Mouse (Mus musculus): Measurements from ENCODE around the gene Icam1.

Gene Icam1

DNA sequence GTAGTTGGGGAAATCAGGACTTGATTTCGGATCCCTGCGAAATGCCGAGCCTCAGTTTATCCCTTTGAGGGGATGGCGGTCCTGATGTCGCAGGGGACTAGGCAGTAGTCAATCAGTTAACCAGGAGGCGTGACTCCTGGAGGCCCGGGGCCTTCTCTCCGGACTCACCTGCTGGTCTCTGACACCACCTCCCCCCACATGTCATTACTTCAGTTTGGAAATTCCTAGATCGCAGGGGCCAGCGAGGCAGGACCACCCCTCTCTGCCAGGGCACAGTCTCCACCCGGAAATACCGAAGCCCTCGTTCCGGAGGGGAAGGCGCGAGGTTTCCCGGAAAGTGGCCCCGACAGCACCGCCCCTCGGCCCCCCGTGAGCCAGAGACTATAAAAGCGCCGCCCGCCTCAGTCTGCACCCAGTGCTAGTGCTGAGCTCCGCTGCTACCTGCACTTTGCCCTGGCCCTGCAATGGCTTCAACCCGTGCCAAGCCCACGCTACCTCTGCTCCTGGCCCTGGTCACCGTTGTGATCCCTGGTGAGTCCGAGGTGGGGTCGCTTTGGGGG, at the start of gene Icam1:
Icam1 (plus strand) TSS at position 415 of the 560 bp plus-strand sequence.
- DNase-seq, result peak; percentile 88

DNA sequence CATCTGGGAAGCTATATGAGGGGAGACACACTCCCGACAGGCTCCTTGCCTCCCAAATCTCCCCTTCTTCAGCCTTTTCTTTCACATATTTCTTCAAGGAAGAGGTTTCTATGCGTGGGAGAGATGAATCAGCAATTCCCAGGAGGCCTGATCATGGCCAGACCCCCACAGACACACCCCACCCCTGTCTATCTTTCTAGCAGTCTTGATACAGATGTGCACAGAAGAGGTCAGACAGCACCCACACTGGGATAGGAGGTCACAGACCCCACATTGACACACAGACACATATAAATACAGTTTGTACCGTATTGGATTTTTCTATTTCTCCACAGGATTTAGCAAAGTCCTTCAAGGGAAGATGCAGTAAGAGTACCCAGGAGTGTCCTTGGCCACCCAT, 49.8 kb upstream of the Icam1 start:
- DNase-seq, result no peak

DNA sequence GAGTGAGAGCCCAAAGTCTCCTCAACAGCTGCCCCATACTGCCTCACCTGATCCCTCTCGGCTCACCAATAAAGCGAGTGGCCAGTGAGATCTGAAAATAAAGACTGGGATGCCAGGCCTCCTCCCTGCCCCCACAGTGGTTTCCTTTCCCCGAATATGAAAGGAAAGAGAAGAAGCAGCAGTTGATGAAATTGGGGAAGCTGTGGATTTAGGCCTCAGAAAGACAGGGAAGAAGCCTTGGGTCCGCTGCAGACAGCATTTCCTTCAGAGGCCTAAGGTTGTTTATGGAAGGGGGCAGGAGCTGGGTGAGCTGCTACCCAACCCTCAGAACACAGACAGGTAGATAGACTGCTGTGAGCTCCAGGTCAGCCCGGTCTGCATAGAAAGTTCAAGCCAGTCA, 49.0 kb upstream of the Icam1 start:
- DNase-seq, result no peak

DNA sequence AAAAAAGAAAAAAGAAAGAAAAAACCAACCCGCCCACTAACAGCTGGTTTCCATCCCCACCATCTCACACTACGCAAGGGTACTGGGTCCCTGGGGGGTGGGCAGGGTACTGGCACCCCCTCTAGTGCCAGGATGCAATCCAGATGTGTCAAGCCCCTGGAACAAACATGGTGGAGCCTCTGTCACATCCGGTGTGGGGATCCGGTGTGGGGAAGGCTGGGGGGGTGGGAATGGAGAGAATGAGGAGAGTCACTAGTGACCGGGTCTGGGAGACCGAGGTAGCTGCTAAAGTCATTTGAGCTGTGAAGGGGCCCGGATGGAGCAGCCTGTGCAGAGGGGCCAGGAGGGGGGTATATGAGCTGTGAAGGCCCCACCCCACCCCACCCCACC, 44.0 kb upstream of the Icam1 start:
- peak; percentile 82 for DNase-seq

DNA sequence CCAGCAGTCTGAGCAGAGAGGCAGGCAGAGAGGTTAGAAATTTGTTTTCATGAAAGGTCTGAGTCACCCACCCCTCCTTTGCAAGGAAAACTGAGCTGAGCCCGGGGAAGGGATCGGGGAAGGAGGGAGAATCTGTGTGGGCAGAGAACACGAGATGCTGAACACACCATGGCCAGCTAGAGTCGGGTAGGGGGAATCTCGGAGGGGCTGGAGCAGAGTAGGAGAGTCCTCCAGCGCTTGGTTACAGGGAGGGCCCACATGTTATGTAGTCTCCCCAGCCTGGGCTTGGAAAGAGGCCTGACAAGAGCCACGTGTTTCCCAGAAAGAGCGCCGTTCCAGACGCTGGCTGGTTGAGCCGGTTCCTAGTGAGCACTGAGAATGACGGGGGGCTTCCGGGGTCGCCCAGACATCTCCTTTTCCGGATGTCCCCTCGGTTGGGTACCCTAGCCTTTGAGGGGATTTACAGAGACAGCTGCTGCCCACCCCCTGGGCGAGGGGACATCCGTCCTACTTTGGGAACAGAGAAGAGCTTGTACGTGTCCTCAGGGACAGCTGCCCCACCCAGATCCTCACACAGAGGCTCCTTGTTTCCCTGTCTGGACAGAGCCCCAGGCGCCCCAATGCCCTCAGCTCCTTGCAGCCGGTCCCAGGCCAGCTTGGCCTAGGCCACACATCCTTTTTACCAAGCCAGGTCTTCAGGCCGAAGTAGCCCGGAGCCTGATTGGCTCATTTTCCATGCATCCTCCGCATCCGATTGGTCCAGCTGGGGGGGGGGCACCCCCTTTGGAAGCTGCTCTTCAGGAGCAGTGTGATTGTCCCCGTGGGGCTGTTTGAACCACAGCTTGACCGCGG, 43.4 kb upstream of the Icam1 start:
- DNase-seq, result peak; percentile 65

DNA sequence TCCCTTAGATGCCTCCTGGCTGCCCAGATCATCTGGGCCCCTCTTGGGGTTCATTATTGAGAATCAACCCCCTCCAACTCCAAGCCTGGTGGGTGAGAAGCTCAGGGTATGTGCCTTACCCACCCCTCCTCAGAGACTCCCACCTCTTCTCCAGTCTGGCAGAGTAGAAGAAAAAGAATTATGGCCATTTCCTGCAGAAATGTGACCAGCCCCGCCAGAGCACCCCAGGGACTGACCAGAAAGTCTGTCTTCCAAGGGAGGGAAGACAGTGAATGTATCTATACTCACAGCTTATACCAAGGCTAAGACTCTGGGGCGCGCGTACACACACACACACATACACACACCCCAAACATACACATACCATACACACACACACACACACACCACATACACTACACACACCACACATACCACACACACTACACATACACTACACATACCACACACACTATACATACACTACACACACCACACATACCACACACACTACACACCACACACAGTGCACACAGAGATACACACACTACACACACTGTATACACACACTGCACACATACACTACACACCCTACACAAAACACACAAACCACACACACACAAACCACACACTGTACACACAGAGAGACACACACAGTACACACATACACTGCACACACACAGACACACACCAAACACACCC, 42.6 kb upstream of the Icam1 start:
- no peak for DNase-seq

DNA sequence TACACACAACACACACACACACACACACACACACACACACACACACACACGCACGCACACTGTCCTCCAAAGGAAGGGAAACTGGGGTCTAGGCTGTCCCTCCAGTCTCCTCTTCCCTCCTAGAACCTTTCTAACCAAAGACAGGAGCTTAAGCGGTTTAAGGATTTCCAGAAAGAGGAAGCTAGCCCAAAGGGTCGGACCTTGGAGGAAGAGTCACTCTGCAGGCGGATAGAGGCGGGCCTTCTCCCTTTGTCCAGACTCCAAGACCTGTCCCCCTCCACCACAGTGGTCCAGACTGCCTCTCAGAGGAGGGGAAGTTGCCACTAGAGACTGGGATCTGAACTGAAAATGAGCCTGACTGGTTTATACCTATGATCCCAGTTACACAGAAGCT, 42.1 kb upstream of the Icam1 start:
- DNase-seq, result peak; percentile 31

DNA sequence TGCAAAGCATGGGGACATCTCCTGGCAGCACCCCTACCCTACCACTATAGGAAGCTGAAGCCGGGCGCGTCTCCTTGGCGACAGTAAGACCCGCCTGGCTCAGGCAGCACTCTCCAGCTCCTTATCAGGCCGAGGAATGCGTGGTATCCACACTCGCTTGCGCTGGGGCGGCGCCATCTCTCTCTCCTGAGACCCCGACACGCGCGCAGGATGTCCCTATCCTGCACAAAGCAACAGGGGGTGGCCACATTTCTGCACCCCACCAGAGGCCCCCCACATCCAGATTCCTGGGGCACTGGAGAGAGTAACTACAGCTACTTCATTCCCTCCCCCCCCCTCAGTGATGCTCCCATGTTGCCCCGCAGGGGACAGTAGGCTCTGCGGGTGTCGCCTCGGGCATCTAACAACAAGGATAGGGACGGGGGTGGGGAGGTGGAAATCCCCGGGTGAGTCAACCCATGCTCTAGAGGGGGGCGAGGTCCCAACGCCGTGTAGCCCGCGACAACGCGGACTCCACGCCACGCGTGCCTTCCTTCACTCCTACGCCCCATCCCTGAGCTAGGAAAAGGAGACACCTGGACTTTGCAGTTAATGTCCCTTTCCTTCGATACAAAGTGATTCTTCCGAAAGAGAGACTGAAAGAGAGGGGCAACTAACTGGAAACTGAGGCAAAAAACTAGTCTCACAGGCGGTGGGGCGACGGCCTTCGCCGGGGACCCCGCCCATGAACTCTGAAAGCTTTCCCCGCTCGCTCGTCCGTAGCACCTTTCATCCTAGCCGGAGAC, 40.2 kb upstream of the Icam1 start:
- peak; percentile 79 for DNase-seq

DNA sequence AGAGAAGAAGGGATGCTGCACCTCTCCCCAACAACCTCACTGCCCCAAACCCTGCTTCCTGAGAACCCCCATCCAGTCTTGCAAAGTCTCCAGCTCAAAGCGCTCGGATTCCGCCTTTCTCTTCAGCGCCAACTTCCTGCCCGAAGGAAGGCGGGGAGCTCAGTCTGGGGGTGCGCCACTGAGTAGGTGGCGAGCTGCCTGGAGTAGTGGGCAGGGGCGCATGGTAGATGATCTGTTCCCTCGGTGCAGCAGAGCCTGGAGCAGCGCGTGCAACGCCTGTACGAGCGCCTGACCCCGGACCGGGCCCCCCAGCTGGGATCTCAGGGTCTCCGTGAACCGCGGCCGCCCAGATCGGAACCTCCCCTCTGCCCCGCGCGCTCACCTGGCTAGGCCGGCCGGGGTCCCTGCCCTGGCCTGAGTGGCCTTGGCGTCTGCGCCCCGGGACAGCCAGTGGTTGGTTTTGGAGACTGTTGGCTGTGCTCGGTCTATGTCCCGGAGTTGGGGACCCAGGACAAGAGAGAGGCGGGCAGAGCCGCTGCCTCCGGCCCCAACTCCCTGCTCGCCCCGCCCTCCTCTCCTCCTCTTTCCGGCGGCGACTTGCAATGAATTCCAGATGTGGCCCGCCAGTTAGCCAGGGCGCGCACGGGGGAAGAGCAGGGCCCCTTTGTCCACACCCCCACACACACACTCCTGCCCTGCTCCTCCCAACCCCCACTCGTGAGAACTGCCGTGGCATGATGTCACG, 39.4 kb upstream of the Icam1 start, which contains the start of gene S1pr2:
S1pr2 (minus strand) TSS at position 566 of the 745 bp plus-strand sequence.
- DNase-seq, result peak; percentile 95

DNA sequence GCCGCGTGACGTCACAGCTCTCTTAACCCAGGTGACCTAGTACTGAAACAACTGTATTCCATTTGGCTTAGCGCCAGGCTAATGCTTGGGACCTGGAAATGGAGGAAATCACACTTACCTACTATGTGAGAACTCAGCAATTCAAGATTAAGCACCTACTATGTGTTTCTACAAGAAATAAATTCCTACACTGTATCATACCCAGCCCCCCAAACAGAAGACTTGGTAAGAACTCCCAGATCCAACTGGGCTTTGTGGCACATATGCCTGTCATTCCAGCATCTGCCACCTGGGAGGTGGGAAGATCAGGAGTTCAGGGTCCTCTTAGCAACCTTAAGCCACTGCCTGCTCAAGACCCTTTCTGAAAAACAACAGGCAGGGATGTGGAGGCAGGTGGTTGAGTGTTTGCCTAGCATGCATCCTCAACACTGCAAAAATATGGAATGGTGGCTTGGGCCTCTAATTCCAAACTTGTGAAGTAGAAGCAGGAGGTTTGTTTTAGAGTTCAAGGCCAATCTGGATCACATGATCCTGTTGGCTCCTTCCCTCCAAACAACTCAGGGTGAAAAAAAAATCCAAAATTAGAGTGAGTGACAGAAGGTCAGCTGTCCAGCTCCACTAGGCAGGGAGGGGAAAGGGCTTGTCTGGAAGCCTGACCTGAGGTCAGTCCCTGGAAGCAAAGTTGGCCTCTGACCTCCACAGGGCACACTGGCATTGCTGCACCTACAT, 38.7 kb upstream of the Icam1 start:
- DNase-seq, result peak; percentile 24

DNA sequence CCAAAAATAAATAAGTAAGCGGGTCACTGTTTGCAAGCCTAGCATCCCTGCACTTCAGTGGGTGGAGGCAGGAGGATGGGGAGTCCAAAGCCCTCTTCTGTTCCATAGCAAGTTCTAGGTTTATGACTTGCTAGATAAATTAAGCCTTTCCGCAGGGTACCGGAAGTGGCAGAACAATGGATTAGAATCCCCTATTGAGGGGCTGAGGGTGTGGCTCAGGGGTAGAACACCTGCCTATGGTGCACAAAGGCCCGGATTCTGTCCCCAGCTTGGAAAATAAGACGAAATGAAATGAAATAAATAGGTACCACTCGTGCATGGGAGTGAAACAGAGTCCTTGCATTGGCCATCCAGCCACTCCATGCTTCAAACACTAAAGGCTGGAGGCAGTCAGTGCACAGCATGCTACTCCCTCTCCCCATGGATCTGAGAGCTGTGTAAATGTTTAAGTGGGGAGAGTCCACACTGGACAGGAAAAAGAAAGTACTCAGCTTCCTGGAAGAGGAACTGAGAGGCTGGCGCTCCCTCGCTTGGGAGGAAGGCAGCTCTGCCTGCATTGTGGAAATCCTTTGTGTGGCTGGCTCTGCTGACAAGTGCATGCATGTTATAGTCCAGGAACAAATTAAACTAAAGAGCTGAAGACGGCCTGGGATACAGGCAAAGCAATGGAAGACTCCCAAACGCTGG, 37.2 kb upstream of the Icam1 start:
- peak; percentile 37 for DNase-seq

DNA sequence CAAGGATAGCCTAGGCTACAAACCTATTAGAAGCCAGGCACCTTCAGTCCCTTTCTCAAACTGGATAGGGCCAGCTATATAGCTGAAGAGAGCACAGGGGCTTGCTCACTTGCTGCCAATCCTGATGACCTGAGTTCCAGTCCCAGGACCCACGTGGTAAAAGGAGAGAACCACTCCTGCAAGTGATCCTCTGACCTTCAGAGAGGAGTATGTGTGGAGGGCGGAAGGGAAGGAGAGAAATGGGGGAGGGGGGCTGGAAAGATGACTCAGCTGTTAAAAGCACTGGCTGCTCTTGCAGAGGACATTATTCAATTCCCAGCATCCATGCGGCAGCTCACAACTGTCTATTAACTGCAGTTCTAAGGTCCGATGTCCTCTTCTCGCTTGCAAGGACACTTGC, 36.6 kb upstream of the Icam1 start:
- no peak for DNase-seq

DNA sequence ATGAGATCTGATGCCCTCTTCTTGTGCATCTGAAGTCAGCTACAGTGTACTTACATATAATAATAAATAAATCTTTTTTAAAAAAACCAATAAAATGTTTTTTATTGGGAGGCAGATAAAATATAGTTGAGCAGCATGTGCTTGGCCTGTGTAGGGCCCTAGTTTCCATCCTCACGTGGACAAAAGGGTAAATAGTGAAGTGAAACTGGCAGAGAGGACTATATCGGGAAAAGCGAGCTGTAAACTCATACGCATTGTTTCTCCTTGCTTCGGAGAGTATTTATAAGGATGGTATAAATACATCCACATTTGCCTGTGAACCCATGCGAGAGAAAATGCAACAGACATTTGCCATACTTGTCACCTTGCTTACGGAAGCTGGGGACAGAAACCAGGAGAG, 36.0 kb upstream of the Icam1 start:
- no peak for DNase-seq

DNA sequence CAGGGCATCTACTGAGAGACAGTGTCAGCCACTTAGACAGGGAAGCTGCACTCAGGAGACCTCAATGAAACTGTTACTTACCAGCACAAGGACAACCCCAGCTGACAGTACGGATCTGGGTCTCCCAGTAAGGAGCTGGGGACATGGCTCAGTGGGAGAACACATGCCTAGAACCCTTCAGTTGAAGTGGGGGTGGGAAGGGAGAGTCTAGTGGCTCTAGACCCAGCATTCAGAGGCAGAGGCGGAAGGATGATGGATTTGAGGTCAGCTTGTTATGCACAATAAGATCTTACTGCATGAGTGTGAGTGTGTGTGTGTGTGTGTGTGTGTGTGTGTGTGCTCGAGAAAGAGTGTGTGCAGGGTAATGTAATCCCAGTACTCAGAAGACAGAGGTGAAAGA, 33.6 kb upstream of the Icam1 start:
- DNase-seq, result no peak

DNA sequence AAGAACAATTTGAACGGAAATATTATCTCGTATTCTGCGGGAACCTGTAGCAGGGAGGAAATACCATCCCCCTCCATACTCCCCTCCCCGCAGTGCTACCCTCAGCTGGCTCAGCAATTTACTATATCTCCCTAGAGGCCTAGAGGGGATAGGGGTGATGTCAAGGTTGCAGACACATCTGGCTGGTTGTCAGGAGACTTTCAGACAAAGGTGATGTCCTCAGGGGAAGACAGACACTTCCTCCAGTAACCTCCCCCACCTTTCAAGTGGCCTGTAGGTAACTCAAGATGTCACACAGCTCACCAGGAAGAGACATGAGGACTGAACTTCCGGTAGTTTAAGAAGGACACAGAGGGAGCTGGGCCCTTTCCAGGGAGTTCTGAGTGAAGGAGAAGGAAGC, 32.6 kb upstream of the Icam1 start:
- no peak for DNase-seq

DNA sequence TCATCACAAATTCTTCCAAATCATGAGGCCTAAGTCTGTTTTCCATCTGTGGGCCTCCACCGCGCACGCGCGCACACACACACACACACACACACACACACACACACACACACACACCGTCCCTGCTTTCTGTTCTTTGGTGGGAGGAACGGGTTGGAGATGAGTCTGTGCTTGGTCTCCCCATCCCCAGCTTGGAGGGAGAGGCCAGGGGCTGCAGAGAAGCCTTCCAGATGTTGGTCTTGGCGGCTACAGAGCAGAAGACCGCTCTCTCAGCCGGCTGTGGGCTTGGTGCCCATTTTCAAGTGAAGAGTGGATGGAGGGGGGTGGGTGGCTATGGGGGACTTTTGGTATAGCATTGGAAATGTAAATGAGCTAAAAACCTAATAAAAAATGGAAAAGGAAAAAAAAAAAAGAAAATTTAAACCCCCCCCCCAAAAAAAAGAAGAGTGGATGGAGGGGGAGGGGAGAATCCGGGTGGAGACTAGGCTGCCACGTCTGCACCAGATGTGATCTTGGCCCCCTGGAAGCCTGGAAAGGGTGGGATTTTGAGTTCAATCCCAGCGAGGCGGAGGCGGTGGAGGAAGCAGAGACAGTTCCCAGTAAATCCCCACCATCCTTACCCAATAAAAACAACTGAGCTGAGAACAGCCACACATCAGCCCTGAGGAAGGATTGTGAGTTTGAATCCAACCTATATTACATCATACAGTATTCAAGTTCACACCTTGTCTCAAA, 28.7 kb upstream of the Icam1 start:
- peak; percentile 76 for DNase-seq

DNA sequence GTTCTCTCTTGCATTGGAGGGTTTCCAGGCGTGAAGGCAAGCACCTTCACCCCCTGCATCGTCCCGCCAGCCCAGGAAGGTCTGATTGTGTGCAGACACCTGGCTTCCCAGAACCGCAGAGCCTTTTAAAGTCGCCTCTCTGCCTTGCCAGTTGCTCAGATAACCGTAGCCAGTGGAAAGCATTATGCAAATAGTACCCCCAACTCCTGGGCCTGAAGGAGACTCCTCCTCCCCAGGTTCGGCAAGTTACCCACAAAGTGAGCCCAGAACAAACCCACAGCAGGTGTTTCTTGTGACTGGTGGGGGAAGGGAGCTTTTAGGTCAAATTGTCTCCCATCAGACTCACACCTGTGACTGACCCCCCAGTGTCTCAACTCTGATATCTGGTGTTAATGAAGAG, 27.8 kb upstream of the Icam1 start:
- DNase-seq, result no peak

DNA sequence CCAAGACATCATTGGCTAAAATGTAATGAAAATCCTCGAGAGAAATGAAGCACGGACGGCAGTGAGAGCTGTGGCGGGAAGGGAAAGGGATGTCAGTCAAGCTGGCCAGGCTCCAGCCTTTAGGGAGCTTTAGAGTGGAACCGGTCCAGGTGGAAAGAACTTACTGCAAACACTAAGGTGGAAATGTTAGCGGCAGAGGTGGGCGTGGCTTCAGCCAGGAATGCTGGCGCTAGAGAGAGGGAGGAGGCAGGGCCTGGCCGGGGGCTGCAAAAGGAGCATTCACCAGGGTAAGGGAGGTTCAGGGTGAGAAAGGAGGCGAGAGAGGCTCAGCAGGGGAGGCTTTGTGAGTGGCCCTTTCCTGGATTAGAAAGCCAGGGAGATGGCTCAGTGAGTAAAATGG, 24.9 kb upstream of the Icam1 start:
- peak; percentile 76 for DNase-seq

DNA sequence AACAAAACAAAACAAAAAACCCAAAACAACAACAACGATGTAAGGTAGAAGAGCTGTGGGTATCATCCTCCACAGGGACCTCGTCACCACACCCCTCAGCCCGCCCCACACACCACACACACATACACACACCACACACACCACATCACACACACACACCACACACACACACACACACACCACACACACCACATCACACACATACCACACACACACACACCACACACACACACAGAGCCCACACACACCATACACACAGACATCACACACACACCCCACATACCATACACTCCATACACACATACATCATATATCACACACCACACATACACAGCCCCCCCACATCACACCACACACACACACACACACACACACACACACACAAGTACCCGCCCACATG, 24.2 kb upstream of the Icam1 start:
- DNase-seq, result no peak

DNA sequence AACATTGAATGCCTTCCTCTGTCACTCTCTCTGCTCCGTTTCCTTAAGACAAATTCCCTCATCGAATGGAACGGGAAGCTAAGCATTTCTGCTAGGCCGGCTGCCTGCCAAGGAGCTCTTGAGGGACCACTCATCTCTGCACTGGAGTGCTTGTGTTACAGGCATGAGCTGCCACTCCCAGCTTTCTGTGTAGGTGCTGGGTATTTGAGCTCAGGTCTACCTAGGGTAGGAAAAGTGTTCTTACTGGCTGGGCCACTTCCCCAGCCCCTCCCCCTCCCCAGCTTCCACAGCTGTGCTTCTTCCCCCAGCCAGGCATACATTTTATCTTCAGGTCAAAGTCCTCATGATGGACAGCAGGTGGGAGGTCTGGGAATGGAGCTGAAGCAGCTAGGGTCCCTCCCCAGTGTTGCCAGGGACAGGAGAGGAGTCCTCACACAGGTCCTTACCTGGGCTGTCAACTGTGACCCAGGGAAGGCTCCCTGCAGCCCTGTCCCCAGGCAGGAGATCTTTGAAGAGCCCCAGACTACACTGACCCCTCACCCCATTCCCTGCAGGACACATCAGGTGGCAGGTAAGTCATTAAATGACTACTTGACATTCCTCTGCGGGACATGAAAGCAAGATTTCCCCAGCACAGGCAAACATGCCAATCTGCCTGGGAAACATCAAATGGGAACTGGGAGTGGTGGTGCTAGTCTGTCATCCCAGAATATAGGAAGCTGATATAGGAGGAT, 22.5 kb upstream of the Icam1 start:
- peak; percentile 87 for DNase-seq

All from lung, postnatal 10 days (tissue).